Mouse (Mus musculus) olfactory bulb, adult 2 months (tissue): ENCODE measurements around the gene Ccnk. TPM values are rescaled to one million over a fixed set of nuclear protein-coding genes. Genes with fewer than 3 reads are reported as not detected.

Experiments
- H3K27ac ChIP-seq: fragments of 200-500 bp; 2 replicates; pipeline ENCODE4 v1.5.1; 2012; ENCODE audit warnings: low read depth, low read length; ENCODE audit not compliant: insufficient read depth
- H3K4me1 ChIP-seq: fragments of 200-500 bp; 2 replicates; pipeline ENCODE4 v1.6.1; 2012; ENCODE audit warnings: low read length; ENCODE audit not compliant: control insufficient read depth, insufficient read depth
- H3K4me3 ChIP-seq: fragments of 200-500 bp; 2 replicates; pipeline ENCODE4 v1.5.1; 2012; ENCODE audit warnings: mild to moderate bottlenecking, low read depth, low read length, moderate library complexity; ENCODE audit not compliant: insufficient read depth
- CTCF ChIP-seq: fragments of 200-500 bp; IDR thresholded peaks from 2 replicates; pipeline ENCODE4 v1.5.1; 2012; ENCODE audit warnings: low read depth, mild to moderate bottlenecking, low read length, moderate library complexity; ENCODE audit not compliant: insufficient read depth
- POLR2A ChIP-seq: fragments of 200-500 bp; IDR thresholded peaks from 2 replicates; pipeline ENCODE4 v1.6.1; 2012; ENCODE audit warnings: mild to moderate bottlenecking, low read depth, low read length, moderate library complexity; ENCODE audit not compliant: insufficient read depth
- WGBS: fragments of 180-500 bp; shearing (Covaris S2); methylation state at CpG from one replicate; pipeline ENCODE4 v1.1.7; 2018; 5-methylcytosine and 5-hydroxymethylcytosine counted together
- polyA plus RNA-seq: library from polyadenylated mRNA; stranded (reverse); fragments of >200 nt; gene quantifications from 2 replicates; pipeline ENCODE4 v1.2.4, GENCODE M21; 2012; ENCODE audit warnings: low replicate concordance; ENCODE audit not compliant: missing spikeins, insufficient read depth, insufficient read length

Ccnk gene
- polyA plus RNA-seq, 1 experiment: not detected

GRCm38 (mm10) chr12:108244778-108245177, 65.4 kb downstream of the Ccnk start:
- WGBS: 20% methylated on average over 8 of the region's 8 CpGs

GRCm38 (mm10) chr12:108245579-108245978, 66.2 kb downstream of the Ccnk start:
- TF ChIP-seq POLR2A (no peak), CTCF (no peak)
- Histone ChIP-seq H3K27ac (no peak overlapping the region), H3K4me1 (peaks cover 65% of the 10 kb centered on the region), H3K4me3 (no peak overlapping the region)
- whole genome bisulfite sequencing: 66% methylated on average over 9 of the region's 9 CpGs

More at GRCm38 (mm10) chr12:108244778-108245177, 65.4 kb downstream of the Ccnk start:
- no peak overlapping the region for H3K4me3 ChIP-seq
- TF ChIP-seq CTCF: no peak
- TF ChIP-seq POLR2A: no peak
- peaks cover 72% of the 10 kb centered on the region for H3K4me1 ChIP-seq
- 0 out of 2 replicates have a peak overlapping the region, but pooled peaks have one; percentile 4 for H3K27ac ChIP-seq

GRCm38 (mm10) chr12:108246759-108247500, 67.6 kb downstream of the Ccnk start:
- Histone ChIP-seq H3K4me3 (no peak overlapping the region), H3K27ac (no peak overlapping the region), H3K4me1 (peaks cover 55% of the 10 kb centered on the region)
- WGBS: 79% methylated on average over 10 of the region's 10 CpGs
- TF ChIP-seq CTCF (no peak), POLR2A (no peak)

- Histone ChIP-seq H3K27ac (no peak overlapping the region), H3K4me1 (peaks cover 60% of the 10 kb centered on the region), H3K4me3 (no peak overlapping the region)
- WGBS: 94% methylated on average over 8 of the region's 8 CpGs
- TF ChIP-seq POLR2A: no peak
- TF ChIP-seq CTCF: no peak
Measured at GRCm38 (mm10) chr12:108249019-108249418, 69.6 kb downstream of the Ccnk start.

GRCm38 (mm10) chr12:108249522-108249921, 70.1 kb downstream of the Ccnk start:
- WGBS: 64% methylated on average over 10 of the region's 10 CpGs
- H3K27ac ChIP-seq: no peak overlapping the region
- no peak for TF ChIP-seq CTCF
- TF ChIP-seq POLR2A: no peak
- no peak overlapping the region for H3K4me3 ChIP-seq
- peaks cover 57% of the 10 kb centered on the region for H3K4me1 ChIP-seq

GRCm38 (mm10) chr12:108251034-108251792, 71.8 kb downstream of the Ccnk start:
- WGBS: 92% methylated on average over 31 of the region's 31 CpGs
- no peak for TF ChIP-seq CTCF
- TF ChIP-seq POLR2A: no peak
- Histone ChIP-seq H3K4me1 (peaks cover 51% of the 10 kb centered on the region), H3K4me3 (no peak overlapping the region), H3K27ac (no peak overlapping the region)

- WGBS: 91% methylated on average over 15 of the region's 15 CpGs
- no peak overlapping the region for H3K4me3 ChIP-seq
- H3K27ac ChIP-seq: no peak overlapping the region
- TF ChIP-seq POLR2A: no peak
- TF ChIP-seq CTCF: no peak
- peaks cover 48% of the 10 kb centered on the region for H3K4me1 ChIP-seq
Measured at GRCm38 (mm10) chr12:108251825-108252542, 72.6 kb downstream of the Ccnk start.

Other genes with a start within 250 kb of the Ccnk start
- gene Bcl11b, start 176.0 kb upstream of the Ccnk start, polyA plus RNA-seq: 49.8 and 56.3 TPM in 2 replicates
- 511 TPM in 1 of 2 replicates, not detected in the other for gene Setd3, start 265 bp upstream of the Ccnk start, polyA plus RNA-seq
- gene Ccdc85c, start 95.8 kb downstream of the Ccnk start, polyA plus RNA-seq: not detected in 2 replicates
- not detected in 2 replicates for gene Hhipl1, start 126.7 kb downstream of the Ccnk start, polyA plus RNA-seq
- not detected in 2 replicates for gene Cyp46a1, start 154.8 kb downstream of the Ccnk start, polyA plus RNA-seq
- gene Eml1, start 191.4 kb downstream of the Ccnk start, polyA plus RNA-seq: not detected in 2 replicates